Mouse (Mus musculus) embryonic stem cell, embryonic (primary cell): ENCODE measurements around the gene Zfp874b.
"Not testable (repeated sequence)": the region's sequence is repeated elsewhere in the genome, so short reads cannot be mapped to it uniquely, and the experiment has no call there.

Source experiments
- CTCF ChIA-PET, 4 experiments: fragments of 300-600 bp in 2 of 4; fragments of 350-600 bp in 2 of 4; sonication (Branson Sonifier 250); formaldehyde crosslinking; loops; one replicate each; lab custom pipeline; 2022; ENCODE audit warnings: inconsistent platforms in 2 of 4; lab: Charles Lee
- POLR2A ChIA-PET, 4 experiments: fragments of 300-600 bp in 2 of 4; fragments of 350-600 bp in 2 of 4; sonication (Branson Sonifier 250); formaldehyde crosslinking; loops; one replicate each; lab custom pipeline; 2022; ENCODE audit warnings: antibody characterized with exemption in 4 of 4, inconsistent platforms in 1 of 4; lab: Charles Lee

Zfp874b gene

DNA sequence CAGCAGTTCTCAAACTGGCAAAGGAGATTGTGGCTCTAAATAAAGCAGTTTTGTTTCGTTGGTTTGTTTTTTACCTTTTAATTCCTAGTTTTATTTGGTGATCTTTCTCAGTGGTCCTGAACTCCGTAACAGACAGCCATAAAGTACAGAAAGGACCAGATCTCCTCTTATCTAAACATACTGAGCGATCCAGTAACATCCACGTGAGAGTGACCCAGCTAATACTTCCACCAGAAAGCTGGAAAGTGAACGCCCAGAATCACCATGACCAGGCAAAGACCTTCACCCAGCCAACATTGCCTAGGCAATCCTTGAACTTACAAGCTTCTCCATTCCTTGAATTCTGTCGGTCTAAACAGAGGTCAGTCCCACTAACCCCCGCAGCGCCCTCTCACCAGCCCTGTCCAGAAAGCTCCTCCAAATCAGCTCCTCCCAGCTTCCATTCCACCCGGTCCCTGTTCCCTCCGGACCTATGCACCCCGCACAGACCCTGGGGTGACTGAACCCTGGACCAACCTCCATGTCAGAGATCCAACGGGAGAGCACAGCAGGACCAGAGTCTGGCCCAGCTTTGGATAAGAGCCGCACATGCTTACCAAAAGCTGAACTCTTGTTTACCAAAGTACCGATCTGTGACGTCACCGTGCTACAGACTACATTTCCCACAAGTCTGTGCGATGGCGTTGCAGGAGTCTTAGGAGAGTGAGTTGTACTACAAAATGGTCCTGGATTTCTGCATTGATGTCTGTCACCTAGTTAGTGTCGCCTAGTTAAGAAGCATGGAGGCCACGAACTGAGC, at the start of gene Zfp874b:
Gene Zfp874b, minus strand, starts transcription at position 634 of the 799 bp plus-strand sequence.
- ChIA-PET CTCF (interaction anchor here (0.6 to 2.0 kb wide), 9 partner anchors 27 to 409 kb away, joined by 3 to 45 read pairs (median 5); partner anchors contain the start of genes Zfp874a (in 3 of the 4) and Zfp595 (in 1 of the 4)), POLR2A (interaction anchor here in 3 of 4 experiments (0.6 to 4.2 kb wide), 45 partner anchors 11 to 1098 kb away, joined by 3 to 121 read pairs (median 4); partner anchors contain the start of genes Zfp58 (in 3 of the 3), Zfp874a (in 3 of the 3), Gm26965 (in 2 of the 3) and Zfp457 (in 2 of the 3))

DNA sequence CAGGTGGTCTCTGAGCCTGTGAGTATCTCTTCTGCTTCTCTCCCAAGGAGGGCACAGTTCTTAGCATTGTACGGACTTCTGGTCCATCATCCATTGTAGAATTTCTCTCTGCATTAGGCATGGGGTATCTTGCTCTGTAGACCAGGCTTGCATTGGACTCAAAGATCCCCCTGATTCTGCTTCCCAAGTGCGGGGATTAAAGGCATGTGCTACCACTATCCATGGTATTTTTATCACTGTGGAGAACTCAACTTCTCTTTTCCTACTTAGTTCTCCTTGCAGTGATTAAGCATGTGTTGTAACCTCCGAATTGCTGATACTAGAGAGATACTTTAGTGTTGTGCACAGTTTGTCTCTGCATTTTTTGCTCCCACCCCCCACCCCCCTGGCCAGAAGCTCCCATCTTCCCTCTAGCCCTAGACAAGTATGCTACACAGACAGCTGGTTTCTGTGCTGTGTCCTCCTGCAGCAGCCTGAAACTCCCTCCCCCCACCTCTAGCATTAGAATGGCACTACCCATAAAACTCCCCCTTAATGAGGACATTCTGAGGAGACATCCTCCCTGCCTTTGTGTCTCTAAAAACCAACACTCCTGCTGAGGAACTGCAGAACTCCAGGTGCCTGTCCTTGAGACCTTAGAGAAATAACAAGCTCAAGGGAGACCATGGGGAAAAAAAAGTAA, 43.1 kb upstream of the Zfp874b start:
- ChIA-PET CTCF (no interaction called here), POLR2A (interaction anchor here in 2 of 4 experiments (0.7 to 2.0 kb wide), 3 partner anchors 43 to 317 kb away, joined by 4 to 8 read pairs (median 4); partner anchors contain the start of gene Zfp874b (in 1 of the 2))

DNA sequence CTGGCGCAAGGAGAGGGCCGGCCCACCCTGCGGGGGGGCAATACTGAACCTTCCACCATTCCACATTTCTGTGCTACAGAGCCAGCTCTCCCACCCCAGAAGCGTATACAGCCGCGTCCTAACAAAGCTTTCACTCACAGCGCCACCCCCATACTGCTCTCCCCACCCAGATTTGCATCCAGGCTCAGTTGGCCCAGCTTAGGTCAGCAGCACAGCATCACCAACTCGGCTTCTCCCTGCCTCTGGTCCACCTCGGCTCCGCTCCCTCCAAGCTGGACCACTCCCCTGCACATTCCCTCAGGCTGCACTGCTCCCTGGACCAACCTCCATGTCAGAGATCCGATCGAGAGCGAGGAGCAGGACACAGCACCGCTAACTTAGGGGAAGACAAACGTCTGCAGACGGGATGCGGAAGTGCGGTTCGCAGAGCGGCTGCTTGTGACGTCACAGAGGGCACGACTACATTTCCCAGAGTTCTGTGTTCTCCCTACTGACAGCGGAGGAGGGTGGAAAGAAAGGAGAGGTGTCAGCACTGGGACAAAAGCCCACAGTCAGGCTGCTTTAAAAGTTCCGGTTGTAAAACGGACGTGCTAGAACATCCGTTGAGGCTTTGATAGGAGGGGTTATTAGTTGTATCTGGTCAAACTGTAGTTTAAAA, 41.8 kb upstream of the Zfp874b start, which contains the start of the genes Gm26965 and Zfp87:
Gene Gm26965, minus strand, starts transcription at position 399 of the 658 bp plus-strand sequence.
Gene Zfp87, minus strand, starts transcription at position 425 of the 658 bp plus-strand sequence.
- POLR2A ChIA-PET, result interaction anchor here (0.6 to 2.3 kb wide), 16 partner anchors 12 to 398 kb away, joined by 3 to 19 read pairs (median 4); partner anchors contain the start of genes Zfp58 (in 2 of the 4), Zfp874b (in 2 of the 4), Gm10037 (in 1 of the 4) and Zfp273 (in 1 of the 4)
- CTCF ChIA-PET, result interaction anchor here in 1 of 4 experiments (0.6 kb wide), 1 partner anchor 24 kb away, joined by 3 read pairs; no protein-coding TSS in a partner anchor

DNA sequence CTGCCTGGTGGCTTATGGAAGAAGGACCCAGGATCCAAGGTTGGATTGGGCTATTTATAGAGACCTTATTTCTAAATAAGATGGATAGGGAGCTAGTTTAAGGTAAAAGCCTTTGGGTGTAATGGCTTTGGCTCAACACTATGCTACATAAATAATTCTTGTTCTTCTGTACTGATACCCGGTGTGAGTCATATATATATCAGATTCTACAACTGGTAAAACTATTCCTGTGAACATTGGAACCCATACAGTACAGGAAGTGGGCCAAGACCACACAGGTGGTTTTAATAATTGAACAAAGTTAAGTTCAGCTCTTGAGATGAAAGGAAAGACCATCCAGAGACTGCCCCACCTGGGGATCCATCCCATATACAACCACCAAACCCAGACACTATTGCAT, 16.9 kb upstream of the Zfp874b start:
- ChIA-PET POLR2A (interaction anchor here (0.7 to 4.3 kb wide), 23 partner anchors 11 to 419 kb away, joined by 3 to 36 read pairs (median 4); partner anchors contain the start of genes Zfp874b (in 3 of the 4), Gm26965 (in 2 of the 4), Zfp457 (in 2 of the 4) and Zfp87 (in 2 of the 4)), CTCF (no interaction called here)

DNA sequence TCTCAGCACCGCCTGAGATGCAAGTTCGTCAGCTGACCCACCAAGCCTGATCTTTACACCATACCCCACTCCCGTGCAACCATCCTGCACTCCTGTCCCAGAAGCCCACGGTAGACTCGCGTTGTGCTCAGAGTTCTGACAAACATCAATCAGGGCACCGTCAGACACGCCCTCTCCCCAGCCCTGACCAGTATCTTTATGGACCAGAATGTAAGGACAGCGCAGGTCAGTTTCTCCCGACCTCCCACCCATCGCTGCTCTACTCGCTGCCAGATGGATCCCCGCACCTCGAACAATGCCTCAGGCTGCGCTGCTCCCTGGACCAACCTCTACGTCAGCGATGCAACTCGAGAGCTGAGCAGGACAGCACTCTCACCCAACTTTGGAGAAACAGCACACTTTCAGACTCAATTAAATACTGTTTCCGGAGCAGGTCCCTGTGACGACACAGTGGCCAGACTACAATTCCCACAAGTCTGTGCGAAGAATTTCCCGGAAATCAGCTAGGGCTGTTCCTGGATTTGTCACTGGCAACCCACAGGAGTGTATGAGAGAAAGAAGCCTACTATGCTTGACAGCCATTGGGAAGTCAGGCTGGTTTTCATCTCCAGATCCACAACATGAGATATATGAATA, 16.1 kb upstream of the Zfp874b start, which contains the start of gene Zfp58:
Gene Zfp58, minus strand, starts transcription at position 472 of the 636 bp plus-strand sequence.
- CTCF ChIA-PET, result interaction anchor here in 2 of 4 experiments (0.7 to 0.8 kb wide), 2 partner anchors 137 to 372 kb away, joined by 3 read pairs; no protein-coding TSS in a partner anchor

DNA sequence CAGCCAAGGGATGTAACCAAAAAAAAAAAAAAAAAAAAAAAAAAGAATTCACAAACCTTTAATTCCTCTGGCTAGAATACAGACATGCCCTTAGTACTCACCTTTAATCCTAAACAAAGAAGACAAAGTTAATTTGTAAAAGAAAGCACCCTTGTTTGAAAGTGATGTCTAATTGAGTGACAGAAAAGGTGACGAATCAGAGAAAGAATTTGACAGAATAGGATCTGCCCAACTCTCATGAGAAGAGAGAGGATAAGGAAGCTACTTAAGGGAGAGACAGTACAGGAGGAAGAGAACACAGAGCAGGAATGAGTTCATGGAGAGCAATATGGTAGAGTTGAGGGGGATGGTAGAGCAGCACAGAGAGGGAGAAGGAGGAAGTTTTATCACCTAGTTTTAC, 11.6 kb upstream of the Zfp874b start:
- POLR2A ChIA-PET, result interaction anchor here in 3 of 4 experiments (0.7 to 1.8 kb wide), 9 partner anchors 12 to 306 kb away, joined by 3 to 8 read pairs (median 6); partner anchors contain the start of genes Zfp874b (in 3 of the 3) and Zfp459 (in 1 of the 3)
- CTCF ChIA-PET, result no interaction called here

More for the DNA sequence above, 16.1 kb upstream of the Zfp874b start, which contains the start of gene Zfp58:
- POLR2A ChIA-PET, result interaction anchor here in 3 of 4 experiments (0.7 to 4.3 kb wide), 26 partner anchors 10 to 418 kb away, joined by 3 to 36 read pairs (median 4); partner anchors contain the start of genes Zfp457 (in 3 of the 3), Zfp874b (in 3 of the 3), Gm26965 (in 2 of the 3) and Zfp87 (in 2 of the 3)

DNA sequence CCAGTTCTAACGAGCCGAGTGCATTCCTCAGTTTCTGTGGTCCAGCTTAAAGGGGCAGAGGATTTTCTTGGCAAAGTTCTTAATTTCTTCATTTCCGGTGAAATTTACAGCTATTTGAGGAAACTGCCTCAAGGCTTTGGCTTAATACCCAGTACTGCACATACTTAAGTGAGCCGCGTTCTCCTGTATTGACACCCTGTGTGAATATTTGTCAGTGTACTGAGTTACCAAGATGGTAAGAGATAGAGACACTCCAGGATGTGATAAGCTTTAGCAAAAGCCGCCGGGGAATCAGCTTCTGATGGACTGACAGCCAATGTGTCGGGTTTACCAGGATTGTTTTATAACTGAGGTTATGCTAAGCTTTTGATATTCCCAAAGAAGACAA, 360 bp upstream of the Zfp874b start:
- ChIA-PET CTCF (interaction anchor here in 2 of 4 experiments (0.6 to 2.0 kb wide), 4 partner anchors 27 to 410 kb away, joined by 4 to 45 read pairs (median 4); partner anchors contain the start of gene Zfp874a (in 1 of the 2)), POLR2A (interaction anchor here in 3 of 4 experiments (0.6 to 4.2 kb wide), 36 partner anchors 11 to 382 kb away, joined by 3 to 121 read pairs (median 4); partner anchors contain the start of genes Zfp58 (in 3 of the 3), Zfp874a (in 3 of the 3), Gm26965 (in 2 of the 3) and Zfp457 (in 2 of the 3))

DNA sequence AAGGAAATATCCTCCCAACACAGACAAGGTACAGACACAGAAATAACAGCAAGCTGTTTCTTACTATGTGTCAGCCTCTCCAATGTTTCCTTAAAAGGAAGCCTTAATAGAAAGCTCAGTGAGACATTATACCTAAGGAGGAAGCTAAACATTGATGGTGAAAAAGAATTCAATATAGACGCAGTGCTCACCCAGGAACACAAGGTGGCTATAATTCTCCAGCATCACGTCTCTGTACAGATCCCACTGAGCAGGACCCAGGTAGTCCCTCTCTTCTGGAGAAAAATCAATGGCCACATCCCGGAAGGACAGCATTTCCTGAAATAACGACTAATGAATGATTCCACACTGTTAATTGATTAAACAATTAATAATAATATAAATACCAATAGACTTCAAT, 2.5 kb downstream of the Zfp874b start:
- ChIA-PET CTCF (no interaction called here), POLR2A (interaction anchor here in 3 of 4 experiments (0.5 to 4.2 kb wide), 7 partner anchors 18 to 383 kb away, joined by 3 to 18 read pairs (median 4); partner anchors contain the start of genes Zfp459 (in 1 of the 3), Zfp58 (in 1 of the 3) and Zfp874a (in 1 of the 3))

DNA sequence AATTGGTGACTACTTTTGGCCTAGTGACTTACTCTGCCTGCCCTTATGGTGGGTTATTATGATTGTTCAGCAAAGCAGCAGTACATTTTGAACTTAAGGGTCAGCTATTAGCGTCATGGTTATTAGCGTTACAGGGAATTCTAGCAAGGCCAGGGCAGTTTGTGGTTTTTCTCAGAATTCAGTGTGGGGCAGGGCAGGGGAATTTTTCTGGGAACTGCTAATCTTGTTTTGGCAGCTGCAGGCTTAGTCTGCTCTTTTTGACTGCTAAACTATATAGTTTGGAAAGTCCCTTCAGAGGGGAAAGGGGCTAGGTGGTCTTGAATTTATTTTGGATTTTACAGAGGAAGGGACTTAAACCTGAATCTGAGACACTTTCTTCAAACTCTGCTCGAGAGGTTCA, 14.8 kb downstream of the Zfp874b start:
- POLR2A ChIA-PET, result interaction anchor here in 2 of 4 experiments (0.7 to 1.1 kb wide), 2 partner anchors 30 to 47 kb away, joined by 4 read pairs; no protein-coding TSS in a partner anchor
- CTCF ChIA-PET, result interaction anchor here in 2 of 4 experiments (0.6 to 1.1 kb wide), 3 partner anchors 46 to 168 kb away, joined by 3 to 4 read pairs (median 3); no protein-coding TSS in a partner anchor

DNA sequence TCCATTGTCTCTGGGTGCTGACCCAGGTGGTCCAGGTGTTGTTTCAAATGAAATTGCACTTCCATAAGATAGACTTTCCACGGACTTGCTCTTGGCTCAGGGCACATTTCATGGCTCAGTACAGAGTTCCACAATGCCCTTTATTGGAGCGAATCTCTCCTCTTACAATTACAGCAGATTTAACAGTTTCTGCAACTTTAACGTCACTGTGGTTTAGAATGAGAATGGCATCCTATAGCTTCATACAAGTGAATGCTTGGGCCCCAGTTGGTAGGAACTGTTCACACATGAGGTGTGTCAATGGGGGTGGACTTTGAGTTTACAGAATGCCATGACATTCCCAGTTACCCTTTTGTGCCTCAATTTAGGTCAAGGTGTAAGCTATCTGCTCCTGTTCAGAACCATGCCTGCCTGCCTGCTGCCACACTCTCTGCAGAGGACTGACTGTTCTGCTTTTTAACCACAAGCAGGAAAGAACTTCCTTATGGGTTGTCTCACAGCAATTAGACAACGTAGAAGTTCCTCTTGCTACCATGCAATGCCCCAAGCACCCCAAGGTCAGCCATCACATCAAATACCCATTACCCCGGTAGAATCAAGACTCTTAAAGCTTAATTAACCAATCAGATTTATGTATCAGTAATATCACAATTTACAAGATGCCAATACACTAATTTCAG, 20.4 kb downstream of the Zfp874b start:
- POLR2A ChIA-PET, result interaction anchor here in 1 of 4 experiments (0.8 to 1.8 kb wide), 3 partner anchors 18 to 41 kb away, joined by 3 to 7 read pairs (median 6); partner anchors contain the start of gene Zfp874b
- CTCF ChIA-PET, result not testable (repeated sequence)

DNA sequence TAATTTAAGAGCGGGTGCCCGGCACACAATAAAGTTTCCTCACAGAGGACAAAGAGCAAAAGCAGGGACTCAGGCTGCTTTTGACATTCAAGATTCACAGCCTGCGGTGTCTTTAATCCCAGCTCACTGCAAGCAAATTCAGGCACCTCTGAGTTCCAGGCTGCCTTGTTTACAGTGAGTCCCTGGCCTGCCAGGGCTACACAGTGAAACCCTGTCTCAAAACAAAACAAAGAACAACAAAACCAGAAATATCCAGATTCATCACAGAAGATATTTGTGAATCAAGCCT, 32.1 kb downstream of the Zfp874b start:
- POLR2A ChIA-PET, result interaction anchor here (0.9 to 5.5 kb wide), 16 partner anchors 10 to 258 kb away, joined by 3 to 121 read pairs (median 4); partner anchors contain the start of genes Zfp874b (in 3 of the 4), Zfp459 (in 2 of the 4), Zfp429 (in 1 of the 4) and Zfp455 (in 1 of the 4)
- CTCF ChIA-PET, result interaction anchor here (1.4 to 3.5 kb wide), 4 partner anchors 32 to 120 kb away, joined by 5 to 45 read pairs (median 9); partner anchors contain the start of genes Zfp595 (in 1 of the 4) and Zfp874b (in 1 of the 4)

DNA sequence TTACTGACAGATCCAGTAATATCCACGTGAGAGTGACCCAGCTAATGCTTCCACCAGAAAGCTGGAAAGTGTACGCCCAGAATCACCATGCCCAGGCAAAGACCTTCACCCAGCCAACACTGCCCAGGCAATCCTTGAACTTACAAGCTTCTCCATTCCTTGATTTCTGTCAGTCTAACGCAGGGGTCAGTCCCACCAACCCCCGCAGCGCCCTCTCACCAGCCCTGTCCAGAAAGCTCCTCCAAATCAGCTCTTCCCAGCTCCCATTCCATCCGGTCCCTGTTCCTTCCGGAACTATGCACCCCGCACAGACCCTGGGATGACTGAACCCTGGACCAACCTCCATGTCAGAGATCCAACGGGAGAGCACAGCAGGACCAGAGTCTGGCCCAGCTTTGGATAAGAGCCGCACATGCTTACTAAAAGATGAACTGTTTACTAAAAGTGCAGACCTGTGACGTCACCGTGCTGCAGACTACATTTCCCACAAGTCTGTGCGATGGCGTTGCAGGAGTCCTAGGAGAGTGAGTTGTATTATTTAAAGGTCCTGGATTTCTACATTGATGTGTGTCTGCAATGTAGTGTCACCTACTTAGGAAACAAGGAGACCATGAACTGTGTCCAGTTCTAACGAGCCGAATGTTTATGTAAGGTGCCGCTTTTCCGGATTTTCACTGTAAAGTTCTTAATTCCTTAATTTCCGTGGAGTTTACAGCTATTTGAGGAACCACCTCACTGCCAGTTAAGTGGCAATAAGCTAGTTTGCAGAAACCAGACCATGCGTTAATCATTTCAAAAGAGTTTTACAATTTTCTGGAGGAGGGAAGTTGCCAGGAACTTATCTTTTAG, 32.7 kb downstream of the Zfp874b start, which contains the start of gene Zfp874a:
Gene Zfp874a, minus strand, starts transcription at position 453 of the 849 bp plus-strand sequence.
- POLR2A ChIA-PET, result interaction anchor here (0.7 to 5.5 kb wide), 20 partner anchors 10 to 257 kb away, joined by 3 to 121 read pairs (median 4); partner anchors contain the start of genes Zfp874b (in 3 of the 4), Zfp459 (in 2 of the 4), Zfp429 (in 1 of the 4) and Zfp455 (in 1 of the 4)
- CTCF ChIA-PET, result interaction anchor here in 3 of 4 experiments (0.8 to 3.5 kb wide), 4 partner anchors 32 to 323 kb away, joined by 4 to 45 read pairs (median 9); partner anchors contain the start of gene Zfp874b (in 1 of the 3)

DNA sequence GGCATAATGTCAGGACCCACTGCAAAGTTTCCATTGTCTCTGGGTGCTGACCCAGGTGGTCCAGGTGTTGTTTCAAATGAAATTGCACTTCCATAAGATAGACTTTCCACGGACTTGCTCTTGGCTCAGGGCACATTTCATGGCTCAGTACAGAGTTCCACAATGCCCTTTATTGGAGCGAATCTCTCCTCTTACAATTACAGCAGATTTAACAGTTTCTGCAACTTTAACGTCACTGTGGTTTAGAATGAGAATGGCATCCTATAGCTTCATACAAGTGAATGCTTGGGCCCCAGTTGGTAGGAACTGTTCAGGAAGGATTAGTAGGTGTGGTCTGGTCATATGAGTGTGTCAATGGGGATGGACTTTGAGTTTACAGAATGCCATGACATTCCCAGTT, 47.0 kb downstream of the Zfp874b start:
- CTCF ChIA-PET, result interaction anchor here in 1 of 4 experiments (0.6 kb wide), 1 partner anchor 126 kb away, joined by 3 read pairs; no protein-coding TSS in a partner anchor
- POLR2A ChIA-PET, result interaction anchor here in 2 of 4 experiments (0.8 to 1.2 kb wide), 5 partner anchors 12 to 20 kb away, joined by 3 to 4 read pairs (median 3); partner anchors contain the start of gene Zfp874a (in 1 of the 2)

DNA sequence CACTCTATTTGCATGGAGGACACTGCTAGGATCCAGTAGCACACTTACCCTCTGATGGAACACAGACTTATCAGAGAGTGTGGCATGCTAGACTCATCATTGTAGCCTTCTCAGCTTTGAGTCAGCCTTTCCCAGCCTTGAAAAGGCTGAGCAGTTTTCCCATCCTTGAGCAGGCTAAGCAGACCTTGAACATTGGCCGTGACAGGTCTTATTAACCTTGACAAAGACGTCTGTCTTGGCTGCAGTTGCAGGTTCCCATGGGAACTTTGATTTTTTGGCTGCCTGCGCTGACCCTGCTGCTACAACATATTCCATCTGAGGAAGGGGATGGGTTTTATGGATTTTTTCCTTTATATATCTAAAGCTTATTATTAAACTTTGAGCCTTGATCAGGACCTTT, 55.9 kb downstream of the Zfp874b start:
- POLR2A ChIA-PET, result interaction anchor here in 1 of 4 experiments (0.6 kb wide), 1 partner anchor 24 kb away, joined by 3 read pairs; no protein-coding TSS in a partner anchor
- CTCF ChIA-PET, result no interaction called here
